Mouse (Mus musculus): ENCODE data around the gene Zmym5. TPM values are rescaled to one million over a fixed set of nuclear protein-coding genes. Genes with fewer than 3 reads are reported as not detected.
"Not testable (repeated sequence)": the region's sequence is repeated elsewhere in the genome, so short reads cannot be mapped to it uniquely, and the experiment has no call there.

Zmym5 gene
- polyA plus RNA-seq, 1 experiment from 2014 or later, result 27.4 TPM

- H3K9ac ChIP-seq (ENCODE audit: low read depth, low read length), result no peak overlapping the region
- ATAC-seq (ENCODE audit: low FRiP score, low TSS enrichment), result no peak
- H3K27ac ChIP-seq (ENCODE audit: low read depth, low read length), result no peak overlapping the region
- H3K9me3 ChIP-seq (ENCODE audit: control insufficient read depth, low read length), result no peaks in the 10 kb centered on the region
- no peaks in the 10 kb centered on the region for H3K4me1 ChIP-seq (ENCODE audit: control insufficient read depth, insufficient read depth, low read length)
- H3K4me2 ChIP-seq (replicated peaks; ENCODE audit: low read depth, low read length), result no peak overlapping the region
- no peak overlapping the region for H3K4me3 ChIP-seq (ENCODE audit: low read length)
- H3K27me3 ChIP-seq (ENCODE audit: control insufficient read depth, insufficient read depth, low read length), result no peaks in the 10 kb centered on the region
- H3K36me3 ChIP-seq (ENCODE audit: control insufficient read depth, insufficient read depth, low read length), result no peaks in the 10 kb centered on the region
Observed at GRCm38 (mm10) chr14:56830491-56831045, 19.1 kb upstream of the Zmym5 start.

- Histone ChIP-seq H3K4me3 (ENCODE audit: low read length) (no peak overlapping the region), H3K4me1 (ENCODE audit: control insufficient read depth, insufficient read depth, low read length) (no peaks in the 10 kb centered on the region), H3K27ac (ENCODE audit: low read depth, low read length) (no peak overlapping the region), H3K36me3 (ENCODE audit: control insufficient read depth, insufficient read depth, low read length) (no peaks in the 10 kb centered on the region), H3K4me2 (replicated peaks; ENCODE audit: low read depth, low read length) (no peak overlapping the region), H3K27me3 (ENCODE audit: control insufficient read depth, insufficient read depth, low read length) (no peaks in the 10 kb centered on the region), H3K9me3 (ENCODE audit: control insufficient read depth, low read length) (no peaks in the 10 kb centered on the region), H3K9ac (ENCODE audit: low read depth, low read length) (no peak overlapping the region)
- ATAC-seq (ENCODE audit: low FRiP score, low TSS enrichment), result no peak
Observed at GRCm38 (mm10) chr14:56824562-56824961, 13.0 kb upstream of the Zmym5 start.

DNA sequence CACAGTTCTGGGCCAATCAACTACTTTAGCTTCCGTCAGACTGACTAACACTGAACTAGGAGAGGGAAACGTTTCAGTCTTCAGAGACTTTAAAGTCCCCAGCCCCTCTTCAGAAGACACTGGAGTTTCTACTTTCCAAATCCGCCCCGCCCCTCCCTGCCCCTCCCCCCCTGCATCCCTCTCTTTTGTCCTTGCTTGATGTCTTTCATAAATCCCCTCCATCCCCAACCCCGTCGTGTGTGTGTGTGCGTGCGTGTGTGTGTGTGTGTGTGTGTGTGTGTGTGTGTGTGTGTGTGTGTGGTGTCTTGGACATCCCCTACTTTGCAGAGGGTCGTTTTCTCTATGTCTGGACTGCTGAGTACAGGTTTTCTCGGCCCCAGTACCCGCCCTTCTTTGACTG, 6.1 kb upstream of the Zmym5 start:
- Histone ChIP-seq H3K9ac (ENCODE audit: low read depth, low read length) (no peak overlapping the region), H3K9me3 (ENCODE audit: control insufficient read depth, low read length) (no peaks in the 10 kb centered on the region), H3K4me3 (ENCODE audit: low read length) (no peak overlapping the region), H3K36me3 (ENCODE audit: control insufficient read depth, insufficient read depth, low read length) (no peaks in the 10 kb centered on the region), H3K4me2 (replicated peaks; ENCODE audit: low read depth, low read length) (no peak overlapping the region; the same call in 1 of the 2 replicates), H3K4me1 (ENCODE audit: control insufficient read depth, insufficient read depth, low read length) (0 out of 2 replicates have a peak, but pooled peaks cover 3% of the 10 kb centered on the region), H3K27me3 (ENCODE audit: control insufficient read depth, insufficient read depth, low read length) (no peaks in the 10 kb centered on the region), H3K27ac (ENCODE audit: low read depth, low read length) (no peak overlapping the region)
- no peak for ATAC-seq (ENCODE audit: low FRiP score, low TSS enrichment)
- WGBS, result 16% methylated on average over 11 of the region's 11 CpGs

GRCm38 (mm10) chr14:56817131-56817530, 5.6 kb upstream of the Zmym5 start:
- Histone ChIP-seq H3K27ac (ENCODE audit: low read depth, low read length) (no peak overlapping the region), H3K9me3 (ENCODE audit: control insufficient read depth, low read length) (no peaks in the 10 kb centered on the region), H3K27me3 (ENCODE audit: control insufficient read depth, insufficient read depth, low read length) (no peaks in the 10 kb centered on the region), H3K4me3 (ENCODE audit: low read length) (no peak overlapping the region), H3K36me3 (ENCODE audit: control insufficient read depth, insufficient read depth, low read length) (no peaks in the 10 kb centered on the region), H3K9ac (ENCODE audit: low read depth, low read length) (no peak overlapping the region), H3K4me2 (replicated peaks; ENCODE audit: low read depth, low read length) (no peak overlapping the region), H3K4me1 (ENCODE audit: control insufficient read depth, insufficient read depth, low read length) (0 out of 2 replicates have a peak, but pooled peaks cover 3% of the 10 kb centered on the region)
- 53% methylated on average over 4 of the region's 4 CpGs for WGBS
- no peak for ATAC-seq (ENCODE audit: low FRiP score, low TSS enrichment)

GRCm38 (mm10) chr14:56816541-56816940, 5.0 kb upstream of the Zmym5 start:
- ATAC-seq (ENCODE audit: low FRiP score, low TSS enrichment), result no peak
- Histone ChIP-seq H3K9me3 (ENCODE audit: control insufficient read depth, low read length) (no peaks in the 10 kb centered on the region), H3K4me3 (ENCODE audit: low read length) (no peak overlapping the region), H3K27me3 (ENCODE audit: control insufficient read depth, insufficient read depth, low read length) (no peaks in the 10 kb centered on the region), H3K36me3 (ENCODE audit: control insufficient read depth, insufficient read depth, low read length) (no peaks in the 10 kb centered on the region), H3K4me1 (ENCODE audit: control insufficient read depth, insufficient read depth, low read length) (0 out of 2 replicates have a peak, but pooled peaks cover 3% of the 10 kb centered on the region), H3K9ac (ENCODE audit: low read depth, low read length) (no peak overlapping the region), H3K27ac (ENCODE audit: low read depth, low read length) (no peak overlapping the region), H3K4me2 (replicated peaks; ENCODE audit: low read depth, low read length) (no peak overlapping the region)
- WGBS, result 91% methylated on average over 4 of the region's 4 CpGs

DNA sequence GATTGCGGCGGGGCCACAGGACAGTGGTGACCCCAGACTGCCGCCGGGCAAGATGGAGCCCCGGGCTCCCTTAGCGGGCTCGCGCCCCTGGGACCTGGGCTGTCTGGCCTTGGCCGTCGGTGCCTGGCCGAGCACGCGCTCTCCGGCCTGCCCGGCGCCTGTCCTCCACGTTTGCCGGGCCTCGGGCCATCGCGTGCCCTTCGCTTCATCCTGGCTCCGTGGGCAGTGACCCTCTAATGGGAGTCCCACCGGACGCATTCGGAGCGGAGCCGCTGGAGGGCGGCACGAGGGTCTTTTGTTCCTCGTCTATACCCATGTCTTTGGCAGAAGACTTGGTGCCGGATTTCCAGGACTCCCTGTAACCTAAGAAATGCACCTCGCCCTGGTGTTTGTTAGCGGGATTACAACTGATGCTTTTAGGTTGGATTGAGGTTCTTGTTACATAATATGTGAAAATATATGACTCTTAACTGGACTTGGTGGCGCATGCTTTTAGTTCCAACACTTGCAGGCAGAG, 1.1 kb upstream of the Zmym5 start:
- H3K36me3 ChIP-seq (ENCODE audit: control insufficient read depth, insufficient read depth, low read length), result peaks cover 7% of the 10 kb centered on the region; the same call in 1 of the 2 replicates
- no peaks in the 10 kb centered on the region for H3K27me3 ChIP-seq (ENCODE audit: control insufficient read depth, insufficient read depth, low read length)
- peak overlapping the region; percentile 79 for H3K9ac ChIP-seq (ENCODE audit: low read depth, low read length)
- peak overlapping the region; percentile 52 for H3K4me3 ChIP-seq (ENCODE audit: low read length)
- no peaks in the 10 kb centered on the region for H3K9me3 ChIP-seq (ENCODE audit: control insufficient read depth, low read length)
- peak overlapping the region; percentile 95 for H3K27ac ChIP-seq (ENCODE audit: low read depth, low read length)
- H3K4me2 ChIP-seq (replicated peaks; ENCODE audit: low read depth, low read length), result peak overlapping the region; percentile 52
- 0 out of 2 replicates have a peak, but pooled peaks cover 9% of the 10 kb centered on the region for H3K4me1 ChIP-seq (ENCODE audit: control insufficient read depth, insufficient read depth, low read length)
- under 1% methylated on average over 29 of the region's 35 CpGs for WGBS
- peak; percentile 48 for ATAC-seq (ENCODE audit: low FRiP score, low TSS enrichment)

DNA sequence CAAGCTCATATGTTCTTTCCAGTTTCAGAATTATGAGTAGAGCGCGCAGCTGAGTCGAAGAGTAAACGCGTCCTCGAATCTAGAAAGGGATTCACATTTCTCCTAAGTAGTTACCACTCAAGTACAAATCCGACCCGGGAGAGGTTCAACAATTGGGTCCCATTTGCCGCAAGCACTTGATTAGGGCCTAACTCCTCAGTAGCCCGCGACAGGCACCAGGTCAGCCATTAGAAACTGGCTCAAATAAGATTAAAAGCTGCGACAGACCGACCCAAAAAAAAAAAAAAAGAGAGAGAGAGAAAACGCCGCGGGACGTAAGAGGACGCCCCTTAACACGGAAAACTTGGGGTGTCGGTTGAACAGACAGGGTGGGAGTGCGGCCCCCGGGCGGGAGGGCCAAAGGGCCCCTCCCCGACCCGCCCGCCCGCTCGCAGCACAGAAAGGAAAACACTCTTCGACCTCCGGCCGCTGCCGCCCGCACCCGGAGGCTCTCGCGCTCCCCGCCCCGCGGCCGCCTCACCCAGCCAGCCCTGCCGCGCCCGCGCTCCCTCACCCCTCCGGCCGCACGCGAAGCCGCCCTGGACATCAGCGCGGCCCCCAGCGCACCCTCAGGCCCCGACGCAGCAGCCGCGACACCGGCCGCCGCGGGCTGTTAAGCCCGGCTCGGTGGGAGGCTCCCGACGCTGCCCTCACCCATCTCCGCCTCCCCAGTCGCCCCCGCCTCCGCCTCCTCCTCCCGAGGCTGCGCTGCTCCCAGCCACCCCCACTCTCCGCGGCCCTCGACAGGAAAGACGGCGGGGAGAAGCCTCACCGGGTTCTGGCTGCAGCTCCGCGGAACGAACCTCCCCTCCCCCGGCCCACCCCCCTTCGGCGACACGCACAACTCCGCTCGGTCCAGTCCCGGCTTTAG, 480 bp downstream of the Zmym5 start:
- not testable (repeated sequence) for H3K9me3 ChIP-seq (ENCODE audit: control insufficient read depth, low read length); ATAC-seq (ENCODE audit: low FRiP score, low TSS enrichment); H3K36me3 ChIP-seq (ENCODE audit: control insufficient read depth, insufficient read depth, low read length); H3K4me1 ChIP-seq (ENCODE audit: control insufficient read depth, insufficient read depth, low read length); H3K27me3 ChIP-seq (ENCODE audit: control insufficient read depth, insufficient read depth, low read length)
- Histone ChIP-seq H3K4me3 (ENCODE audit: low read length) (peak overlapping the region; percentile 67), H3K27ac (ENCODE audit: low read depth, low read length) (peak overlapping the region; percentile 88), H3K4me2 (replicated peaks; ENCODE audit: low read depth, low read length) (peak overlapping the region; percentile 62), H3K9ac (ENCODE audit: low read depth, low read length) (peak overlapping the region; percentile 89)
- whole genome bisulfite sequencing, result under 1% methylated on average over 44 of the region's 86 CpGs

DNA sequence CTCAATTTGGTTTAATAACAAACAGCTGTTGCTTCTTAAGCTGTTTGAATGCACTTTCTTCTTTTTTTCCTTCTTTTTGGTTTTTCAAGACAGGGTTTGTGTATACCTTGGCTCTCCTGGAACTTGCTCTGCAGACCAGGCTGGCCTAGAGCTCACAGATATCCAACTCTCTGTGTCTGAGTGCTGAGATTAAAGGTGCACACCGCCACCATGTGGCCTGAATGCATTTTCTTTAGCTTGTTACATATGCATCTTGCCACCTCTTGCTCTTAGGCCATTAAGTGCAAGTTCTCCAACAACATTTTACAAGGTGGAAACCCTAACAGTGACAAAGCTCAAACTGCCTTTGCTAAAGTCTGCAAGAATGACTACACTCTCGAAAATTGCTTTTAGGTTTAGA, 18.3 kb downstream of the Zmym5 start:
- no peaks in the 10 kb centered on the region for H3K9me3 ChIP-seq (ENCODE audit: control insufficient read depth, low read length)
- H3K4me1 ChIP-seq (ENCODE audit: control insufficient read depth, insufficient read depth, low read length), result no peaks in the 10 kb centered on the region
- 59% methylated on average over 2 of the region's 2 CpGs for WGBS
- no peak overlapping the region for H3K4me3 ChIP-seq (ENCODE audit: low read length)
- H3K9ac ChIP-seq (ENCODE audit: low read depth, low read length), result no peak overlapping the region
- no peak for ATAC-seq (ENCODE audit: low FRiP score, low TSS enrichment)
- H3K27me3 ChIP-seq (ENCODE audit: control insufficient read depth, insufficient read depth, low read length), result no peaks in the 10 kb centered on the region
- H3K4me2 ChIP-seq (replicated peaks; ENCODE audit: low read depth, low read length), result no peak overlapping the region
- no peak overlapping the region for H3K27ac ChIP-seq (ENCODE audit: low read depth, low read length)
- H3K36me3 ChIP-seq (ENCODE audit: control insufficient read depth, insufficient read depth, low read length), result peaks cover 53% of the 10 kb centered on the region

DNA sequence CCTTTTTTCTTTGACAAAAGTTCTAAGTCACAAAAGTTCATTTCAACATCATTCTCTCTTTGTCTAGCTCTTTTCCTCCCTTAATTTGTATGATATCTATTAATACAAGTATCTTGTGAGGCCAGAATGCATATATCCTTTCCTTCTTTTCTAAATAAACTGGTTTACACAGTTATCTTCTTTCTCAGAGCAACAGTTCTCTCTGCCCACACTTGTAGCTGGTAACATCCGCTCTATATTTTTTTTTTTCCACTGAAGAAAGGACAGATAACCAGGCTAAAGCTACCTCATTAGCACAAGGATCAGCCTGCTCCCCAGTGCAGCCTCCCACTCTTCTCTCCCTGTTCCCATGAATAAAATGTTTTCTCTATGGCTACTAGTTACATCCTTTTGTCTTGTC, 26.9 kb downstream of the Zmym5 start:
- H3K4me3 ChIP-seq (ENCODE audit: low read length), result no peak overlapping the region
- no peaks in the 10 kb centered on the region for H3K36me3 ChIP-seq (ENCODE audit: control insufficient read depth, insufficient read depth, low read length)
- no peak overlapping the region for H3K4me2 ChIP-seq (replicated peaks; ENCODE audit: low read depth, low read length)
- no peaks in the 10 kb centered on the region for H3K9me3 ChIP-seq (ENCODE audit: control insufficient read depth, low read length)
- WGBS, result 75% methylated on average over 1 of the region's 1 CpGs
- H3K27me3 ChIP-seq (ENCODE audit: control insufficient read depth, insufficient read depth, low read length), result no peaks in the 10 kb centered on the region
- no peaks in the 10 kb centered on the region for H3K4me1 ChIP-seq (ENCODE audit: control insufficient read depth, insufficient read depth, low read length)
- no peak overlapping the region for H3K9ac ChIP-seq (ENCODE audit: low read depth, low read length)
- no peak overlapping the region for H3K27ac ChIP-seq (ENCODE audit: low read depth, low read length)
- ATAC-seq (ENCODE audit: low FRiP score, low TSS enrichment), result no peak

Measured in kidney, embryonic 14.5 days (tissue).